Mouse (Mus musculus) heart, embryonic 12.5 days (tissue): ENCODE measurements around the gene Slc35c1. TPM values are rescaled to one million over a fixed set of nuclear protein-coding genes. Genes with fewer than 3 reads are reported as not detected.

Source experiments
- ATAC-seq: fragments of 200-750 bp; cut with Nextera tagmentation; 2 replicates; pipeline ENCODE4 v1.8.0; 2017; ENCODE audit warnings: moderate TSS enrichment, moderate library complexity; ENCODE audit not compliant: insufficient number of reproducible peaks, low FRiP score
- H3K27ac ChIP-seq: fragments of 300-500 bp; sonication (generic); 2 replicates; pipeline ENCODE4 v1.5.1; 2016; ENCODE audit warnings: mild to moderate bottlenecking, moderate library complexity; ENCODE audit not compliant: poor library complexity, severe bottlenecking
- H3K27me3 ChIP-seq: fragments of 300-500 bp; sonication (generic); replicated peaks from 2 replicates; pipeline ENCODE4 v1.6.1; 2016; ENCODE audit warnings: mild to moderate bottlenecking, moderate library complexity
- H3K36me3 ChIP-seq: fragments of 300-500 bp; sonication (generic); 2 replicates; pipeline ENCODE4 v1.6.1; 2016; ENCODE audit warnings: mild to moderate bottlenecking, moderate library complexity
- H3K4me1 ChIP-seq: fragments of 300-500 bp; sonication (generic); replicated peaks from 2 replicates; pipeline ENCODE4 v1.6.1; 2016; ENCODE audit warnings: mild to moderate bottlenecking
- H3K4me2 ChIP-seq: fragments of 300-500 bp; sonication (generic); 2 replicates; pipeline ENCODE4 v1.6.1; 2016; ENCODE audit warnings: mild to moderate bottlenecking, moderate library complexity
- H3K4me3 ChIP-seq: fragments of 300-500 bp; sonication (generic); 2 replicates; pipeline ENCODE4 v1.5.1; 2016; ENCODE audit warnings: mild to moderate bottlenecking
- H3K9ac ChIP-seq: fragments of 300-500 bp; sonication (generic); 2 replicates; pipeline ENCODE4 v1.6.1; 2016; ENCODE audit warnings: mild to moderate bottlenecking, moderate library complexity
- H3K9me3 ChIP-seq: fragments of 300-500 bp; sonication (generic); replicated peaks from 2 replicates; pipeline ENCODE4 v1.6.1; 2016; ENCODE audit warnings: mild to moderate bottlenecking, moderate library complexity
- WGBS: fragments of 180-500 bp; shearing (Covaris S2); methylation state at CpG from one replicate; pipeline ENCODE4 v1.1.7; 2016; 5-methylcytosine and 5-hydroxymethylcytosine counted together
- polyA plus RNA-seq: library from polyadenylated mRNA; unstranded; fragments of >200 nt; fragmentation: Nextera tagmentation; extraction: Ambion mirVana; gene quantifications from 2 replicates; pipeline ENCODE4 v1.2.1, GENCODE M21; 2016

The Slc35c1 gene
- polyA plus RNA-seq, 1 experiment from 2014 or later, result 10.1 TPM

GRCm38 (mm10) chr2:92424462-92425308 is 35.7 kb downstream of the Slc35c1 start:
- no peaks in the 10 kb centered on the region for H3K27me3 ChIP-seq
- H3K9me3 ChIP-seq, result no peaks in the 10 kb centered on the region
- H3K4me1 ChIP-seq, result peaks cover 64% of the 10 kb centered on the region
- no peak overlapping the region for H3K4me3 ChIP-seq
- WGBS, result 64% methylated on average over 9 of the region's 9 CpGs
- 0 out of 2 replicates have a peak, but pooled peaks have one; percentile 17 for ATAC-seq
- H3K36me3 ChIP-seq, result peaks cover 50% of the 10 kb centered on the region
- peak overlapping the region; percentile 92 for H3K27ac ChIP-seq
- peak overlapping the region; percentile 8; the same call in 1 of the 2 replicates for H3K4me2 ChIP-seq
- H3K9ac ChIP-seq, result peak overlapping the region; percentile 53; the same call in 1 of the 2 replicates

- Histone ChIP-seq H3K4me1 (peaks cover 56% of the 10 kb centered on the region), H3K27ac (peak overlapping the region; percentile 92), H3K36me3 (peaks cover 58% of the 10 kb centered on the region), H3K4me3 (no peak overlapping the region), H3K27me3 (no peaks in the 10 kb centered on the region), H3K9me3 (no peaks in the 10 kb centered on the region), H3K4me2 (no peak overlapping the region), H3K9ac (no peak overlapping the region)
- ATAC-seq, result peak; percentile 72
- WGBS, result 76% methylated on average over 9 of the region's 9 CpGs
These were observed 36.5 kb downstream of the Slc35c1 start for GRCm38 (mm10) chr2:92423702-92424461.

GRCm38 (mm10) chr2:92423156-92423555 is 37.2 kb downstream of the Slc35c1 start:
- Histone ChIP-seq H3K4me3 (no peak overlapping the region), H3K9me3 (no peaks in the 10 kb centered on the region), H3K4me2 (no peak overlapping the region), H3K4me1 (peaks cover 49% of the 10 kb centered on the region), H3K27ac (peak overlapping the region; percentile 92; the same call in 1 of the 2 replicates), H3K27me3 (no peaks in the 10 kb centered on the region), H3K9ac (no peak overlapping the region), H3K36me3 (peaks cover 65% of the 10 kb centered on the region)
- 95% methylated on average over 9 of the region's 9 CpGs for WGBS
- no peak for ATAC-seq

GRCm38 (mm10) chr2:92422388-92423135 is 37.8 kb downstream of the Slc35c1 start:
- Histone ChIP-seq H3K27ac (no peak overlapping the region), H3K4me2 (no peak overlapping the region), H3K4me3 (no peak overlapping the region), H3K27me3 (no peaks in the 10 kb centered on the region), H3K9ac (no peak overlapping the region), H3K4me1 (peaks cover 43% of the 10 kb centered on the region), H3K9me3 (no peaks in the 10 kb centered on the region), H3K36me3 (peaks cover 71% of the 10 kb centered on the region)
- 0 out of 2 replicates have a peak, but pooled peaks have one; percentile 33 for ATAC-seq
- WGBS, result 68% methylated on average over 10 of the region's 10 CpGs

GRCm38 (mm10) chr2:92421723-92422387 is 38.5 kb downstream of the Slc35c1 start:
- Histone ChIP-seq H3K9ac (no peak overlapping the region), H3K4me2 (no peak overlapping the region), H3K4me1 (peaks cover 36% of the 10 kb centered on the region), H3K27ac (no peak overlapping the region), H3K4me3 (no peak overlapping the region), H3K9me3 (no peaks in the 10 kb centered on the region), H3K27me3 (no peaks in the 10 kb centered on the region), H3K36me3 (peaks cover 78% of the 10 kb centered on the region)
- WGBS, result 85% methylated on average over 7 of the region's 7 CpGs
- ATAC-seq, result no peak

GRCm38 (mm10) chr2:92411705-92412104 is 48.6 kb downstream of the Slc35c1 start:
- Histone ChIP-seq H3K4me2 (no peak overlapping the region), H3K27me3 (no peaks in the 10 kb centered on the region), H3K4me3 (no peak overlapping the region), H3K9me3 (no peaks in the 10 kb centered on the region), H3K4me1 (no peaks in the 10 kb centered on the region), H3K9ac (no peak overlapping the region), H3K36me3 (peaks cover 94% of the 10 kb centered on the region), H3K27ac (no peak overlapping the region)
- 89% methylated on average over 10 of the region's 10 CpGs for whole genome bisulfite sequencing
- ATAC-seq, result no peak

GRCm38 (mm10) chr2:92408309-92409045 is 51.9 kb downstream of the Slc35c1 start:
- Histone ChIP-seq H3K36me3 (peaks cover 93% of the 10 kb centered on the region), H3K4me3 (no peak overlapping the region), H3K9ac (no peak overlapping the region), H3K27me3 (no peaks in the 10 kb centered on the region), H3K9me3 (no peaks in the 10 kb centered on the region), H3K4me1 (no peaks in the 10 kb centered on the region), H3K27ac (no peak overlapping the region), H3K4me2 (no peak overlapping the region)
- ATAC-seq, result no peak
- WGBS, result 89% methylated on average over 18 of the region's 18 CpGs

- ATAC-seq, result no peak
- H3K36me3 ChIP-seq, result peaks cover 65% of the 10 kb centered on the region
- no peak overlapping the region for H3K9ac ChIP-seq
- no peak overlapping the region for H3K4me2 ChIP-seq
- no peaks in the 10 kb centered on the region for H3K9me3 ChIP-seq
- WGBS, result 98% methylated on average over 7 of the region's 7 CpGs
- H3K4me3 ChIP-seq, result no peak overlapping the region
- no peak overlapping the region for H3K27ac ChIP-seq
- peaks cover 2% of the 10 kb centered on the region for H3K27me3 ChIP-seq
- peaks cover 6% of the 10 kb centered on the region; the same call in 1 of the 2 replicates for H3K4me1 ChIP-seq
These were observed 54.7 kb downstream of the Slc35c1 start for GRCm38 (mm10) chr2:92405687-92406086.

DNA sequence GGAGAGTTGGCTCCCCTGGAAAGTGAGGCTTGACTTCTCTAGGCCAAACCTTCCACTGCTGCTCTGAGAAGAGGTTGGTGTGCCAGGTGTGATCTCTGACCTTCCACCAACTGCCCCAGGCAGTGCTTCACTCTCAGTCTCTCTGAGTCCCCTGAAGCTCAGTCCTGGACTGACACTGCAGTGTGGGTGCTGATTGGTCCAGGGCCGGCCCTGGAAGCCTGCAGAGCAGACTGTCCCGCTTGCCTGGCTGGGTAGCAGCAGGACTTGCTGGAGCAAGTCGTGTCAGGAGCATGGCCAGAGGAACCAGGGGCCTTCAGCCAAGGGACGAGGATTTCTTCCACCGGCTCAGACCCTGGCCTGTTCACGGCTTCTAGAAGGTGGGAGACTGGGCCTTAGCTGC is 55.6 kb downstream of the Slc35c1 start:
- Histone ChIP-seq H3K4me3 (no peak overlapping the region), H3K27me3 (peaks cover 12% of the 10 kb centered on the region), H3K27ac (no peak overlapping the region), H3K9me3 (no peaks in the 10 kb centered on the region), H3K36me3 (peaks cover 56% of the 10 kb centered on the region), H3K9ac (no peak overlapping the region), H3K4me1 (peaks cover 6% of the 10 kb centered on the region; the same call in 1 of the 2 replicates), H3K4me2 (no peak overlapping the region)
- no peak for ATAC-seq
- WGBS, result 85% methylated on average over 6 of the region's 6 CpGs

DNA sequence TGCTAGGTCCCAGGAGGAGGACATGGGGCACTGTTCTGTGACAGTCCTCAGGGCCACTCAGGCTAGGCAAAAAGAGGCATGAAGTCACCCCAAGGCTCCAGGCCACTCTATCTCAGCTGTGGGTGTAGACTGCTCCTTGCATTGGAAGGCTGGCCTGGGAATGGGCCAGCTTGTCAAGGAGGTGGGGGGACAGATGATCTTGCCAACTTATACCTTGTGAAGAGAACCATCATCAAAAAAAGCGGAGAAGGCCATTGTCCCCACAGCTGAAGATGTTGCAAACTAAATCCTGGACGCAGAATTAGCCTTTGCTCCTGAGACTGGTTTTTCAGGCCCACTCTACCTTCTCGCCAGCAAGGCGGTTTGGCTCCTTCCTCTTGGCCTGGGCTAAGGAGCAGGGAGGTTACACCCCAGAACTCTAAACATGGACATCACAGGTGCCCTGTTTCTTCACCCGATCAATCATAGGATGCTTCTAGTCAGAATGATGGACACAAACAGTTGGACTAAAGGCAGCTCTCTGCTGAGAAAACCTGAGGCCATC is 56.5 kb downstream of the Slc35c1 start:
- WGBS, result 88% methylated on average over 5 of the region's 5 CpGs
- Histone ChIP-seq H3K27me3 (peaks cover 19% of the 10 kb centered on the region), H3K27ac (no peak overlapping the region), H3K9ac (no peak overlapping the region), H3K4me3 (no peak overlapping the region), H3K36me3 (peaks cover 47% of the 10 kb centered on the region), H3K9me3 (no peaks in the 10 kb centered on the region), H3K4me2 (no peak overlapping the region), H3K4me1 (peaks cover 6% of the 10 kb centered on the region; the same call in 1 of the 2 replicates)
- no peak for ATAC-seq
